Mouse (Mus musculus) neural tube, embryonic 11.5 days (tissue): ENCODE results near the gene Taf8. TPM values are rescaled to one million over a fixed set of nuclear protein-coding genes. Genes with fewer than 3 reads are reported as not detected.

Experiments used
- ATAC-seq: fragments of 200-750 bp; cut with Nextera tagmentation; 2 replicates; pipeline ENCODE4 v1.8.0; 2017; ENCODE audit warnings: moderate number of reproducible peaks, mild to moderate bottlenecking, moderate TSS enrichment, moderate library complexity; ENCODE audit not compliant: insufficient read depth, low FRiP score, low TSS enrichment
- DNase-seq: peaks from one replicate; pipeline ENCODE4 v3.0.0-alpha.2; 2015; ENCODE audit warnings: low spot score
- H3K27ac ChIP-seq: fragments of 300-500 bp; sonication (generic); 2 replicates; pipeline ENCODE4 v1.5.1; 2014; ENCODE audit warnings: low read depth, mild to moderate bottlenecking, low read length
- H3K27me3 ChIP-seq: fragments of 300-500 bp; sonication (generic); 2 replicates; pipeline ENCODE4 v1.6.1; 2014; ENCODE audit warnings: mild to moderate bottlenecking, low read length, mixed read lengths; ENCODE audit not compliant: control insufficient read depth, insufficient read depth
- H3K36me3 ChIP-seq: fragments of 300-500 bp; sonication (generic); 2 replicates; pipeline ENCODE4 v1.6.1; 2014; ENCODE audit warnings: mild to moderate bottlenecking, low read length, moderate library complexity, mixed read lengths; ENCODE audit not compliant: control insufficient read depth, insufficient read depth
- H3K4me1 ChIP-seq: fragments of 300-500 bp; sonication (generic); 2 replicates; pipeline ENCODE4 v1.6.1; 2014; ENCODE audit warnings: low read length, mixed read lengths; ENCODE audit not compliant: control insufficient read depth, insufficient read depth
- H3K4me2 ChIP-seq: fragments of 300-500 bp; sonication (generic); 2 replicates; pipeline ENCODE4 v1.6.1; 2014; ENCODE audit warnings: low read depth, mild to moderate bottlenecking, moderate library complexity
- H3K4me3 ChIP-seq: fragments of 300-500 bp; sonication (generic); 2 replicates; pipeline ENCODE4 v1.5.1; 2014; ENCODE audit warnings: low read depth, low read length
- H3K9ac ChIP-seq: fragments of 300-500 bp; sonication (generic); 2 replicates; pipeline ENCODE4 v1.6.1; 2014; ENCODE audit warnings: mild to moderate bottlenecking, low read length
- H3K9me3 ChIP-seq: fragments of 300-500 bp; sonication (generic); 2 replicates; pipeline ENCODE4 v1.6.1; 2016; ENCODE audit warnings: low read length; ENCODE audit not compliant: control insufficient read depth
- WGBS: fragments of 180-500 bp; shearing (Covaris S2); extraction: QIAGEN DNeasy Blood & Tissue Kit; methylation state at CpG from one replicate; pipeline ENCODE4 v1.1.7; 2014; 5-methylcytosine and 5-hydroxymethylcytosine counted together
- polyA plus RNA-seq: library from polyadenylated mRNA; unstranded; fragments of >200 nt; fragmentation: Nextera tagmentation; extraction: Ambion mirVana; gene quantifications from 2 replicates; pipeline ENCODE4 v1.2.1, GENCODE M21; 2014

Taf8 gene
- 25.3 and 27.5 TPM in 2 replicates for polyA plus RNA-seq

DNA sequence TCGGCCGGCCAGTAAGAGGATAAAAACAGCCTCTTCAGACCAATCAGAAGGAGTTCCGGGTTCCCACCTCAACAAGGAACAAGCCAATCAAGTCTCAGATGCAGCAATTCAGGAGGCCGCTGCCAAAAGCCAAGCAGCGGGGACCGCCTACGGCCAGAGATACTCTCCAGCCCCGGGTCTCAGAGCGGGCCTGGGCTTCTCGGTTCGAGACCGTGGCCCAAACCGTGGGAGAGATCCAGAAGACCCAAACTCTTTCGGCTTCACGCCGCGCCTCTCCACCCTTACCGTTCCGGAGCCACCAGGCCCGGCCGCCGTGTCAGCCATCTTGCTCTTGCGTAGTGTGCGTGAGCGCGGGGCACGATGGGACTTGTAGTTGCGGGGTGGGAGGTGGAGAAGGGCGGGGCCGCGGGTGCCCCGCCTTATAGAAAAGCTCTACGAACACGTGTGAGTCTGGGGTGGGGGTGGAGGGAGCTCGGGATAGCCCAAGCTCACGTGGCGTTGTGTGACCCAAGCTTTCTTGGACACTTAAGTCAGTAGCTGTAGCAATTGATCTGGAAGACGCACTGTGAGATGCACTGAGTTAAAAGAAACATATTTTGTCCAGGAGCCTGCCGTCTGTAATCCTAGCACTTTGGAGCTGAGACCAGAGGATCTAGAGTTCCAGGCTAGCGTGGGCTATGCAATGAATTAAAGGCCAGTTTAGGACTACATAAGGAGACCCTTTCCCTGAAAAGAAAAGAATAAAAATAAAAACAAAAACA lies at the start of gene Taf8:
TSS of gene Taf8 (minus strand) at position 347 of the 761 bp plus-strand sequence.
- H3K36me3 ChIP-seq, result peaks cover 2% of the 10 kb centered on the region; the same call in 1 of the 2 replicates
- H3K27me3 ChIP-seq, result no peaks in the 10 kb centered on the region
- peak; percentile 95 for ATAC-seq
- H3K9me3 ChIP-seq, result no peaks in the 10 kb centered on the region
- peak; percentile 95 for DNase-seq
- peak within 1 kb of the TSS; percentile 64 for H3K4me2 ChIP-seq
- peaks cover 7% of the 10 kb centered on the region for H3K4me1 ChIP-seq
- H3K27ac ChIP-seq, result no peak within 1 kb of the TSS; the same call in 1 of the 2 replicates
- WGBS, result 3% methylated on average over 40 of the region's 40 CpGs
- peak within 1 kb of the TSS; percentile 71 for H3K9ac ChIP-seq
- peak within 1 kb of the TSS; percentile 55 for H3K4me3 ChIP-seq

DNA sequence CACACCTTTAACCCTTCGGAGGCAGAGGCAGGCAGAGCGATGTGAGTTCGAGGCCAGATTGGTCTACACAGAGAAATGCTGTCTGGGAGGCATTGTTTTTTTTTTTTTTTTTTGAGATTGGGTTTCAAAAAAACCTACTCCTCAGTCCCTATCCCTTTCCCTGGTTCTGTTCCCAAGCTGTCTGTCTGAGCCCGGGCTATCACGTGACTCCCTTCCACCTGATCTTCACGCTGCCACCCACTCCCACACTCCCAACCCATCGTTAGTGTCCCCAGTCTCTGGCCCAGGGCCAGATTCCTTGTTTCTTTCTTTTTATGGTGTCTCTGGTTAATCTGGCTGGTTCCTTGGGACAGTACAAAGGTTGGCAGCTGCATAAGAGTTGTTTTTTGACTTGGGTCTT lies 49.0 kb upstream of the Taf8 start:
- DNase-seq (no peak), ATAC-seq (no peak)
- no peak overlapping the region for H3K4me2 ChIP-seq
- 86% methylated on average over 7 of the region's 7 CpGs for WGBS
- no peak overlapping the region for H3K4me3 ChIP-seq
- no peak overlapping the region for H3K9ac ChIP-seq
- no peak overlapping the region for H3K27ac ChIP-seq
- H3K27me3 ChIP-seq, result no peaks in the 10 kb centered on the region
- no peaks in the 10 kb centered on the region for H3K4me1 ChIP-seq
- H3K36me3 ChIP-seq, result no peaks in the 10 kb centered on the region
- H3K9me3 ChIP-seq, result no peaks in the 10 kb centered on the region

DNA sequence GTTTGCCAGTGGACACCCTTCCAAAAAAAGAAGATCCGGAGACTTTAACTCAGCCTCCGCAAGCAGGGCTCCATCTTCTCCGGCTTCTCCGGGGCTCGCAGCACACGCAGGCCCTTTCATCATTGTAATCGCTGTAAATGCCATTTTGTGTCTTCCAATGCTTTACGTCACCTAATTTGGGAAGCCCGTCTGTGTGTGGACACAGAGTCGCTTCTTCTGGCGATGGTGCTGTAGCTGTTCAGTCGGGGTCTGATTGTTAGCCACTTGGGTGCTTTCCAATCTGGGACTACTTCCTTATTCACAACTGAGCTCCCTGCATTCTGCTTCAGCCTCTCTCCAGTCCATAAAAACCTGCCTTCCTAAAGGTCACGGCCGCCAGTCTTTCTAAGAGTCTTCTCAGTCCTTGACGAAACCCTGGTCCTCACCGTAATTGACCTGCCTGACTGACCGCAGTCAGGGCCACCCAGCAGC lies 43.8 kb upstream of the Taf8 start:
- no peaks in the 10 kb centered on the region for H3K4me1 ChIP-seq
- WGBS, result 86% methylated on average over 17 of the region's 17 CpGs
- no peak overlapping the region for H3K27ac ChIP-seq
- ATAC-seq (no peak), DNase-seq (no peak)
- H3K27me3 ChIP-seq, result no peaks in the 10 kb centered on the region
- no peaks in the 10 kb centered on the region for H3K9me3 ChIP-seq
- no peak overlapping the region for H3K4me2 ChIP-seq
- no peaks in the 10 kb centered on the region for H3K36me3 ChIP-seq
- no peak overlapping the region for H3K9ac ChIP-seq
- H3K4me3 ChIP-seq, result no peak overlapping the region

DNA sequence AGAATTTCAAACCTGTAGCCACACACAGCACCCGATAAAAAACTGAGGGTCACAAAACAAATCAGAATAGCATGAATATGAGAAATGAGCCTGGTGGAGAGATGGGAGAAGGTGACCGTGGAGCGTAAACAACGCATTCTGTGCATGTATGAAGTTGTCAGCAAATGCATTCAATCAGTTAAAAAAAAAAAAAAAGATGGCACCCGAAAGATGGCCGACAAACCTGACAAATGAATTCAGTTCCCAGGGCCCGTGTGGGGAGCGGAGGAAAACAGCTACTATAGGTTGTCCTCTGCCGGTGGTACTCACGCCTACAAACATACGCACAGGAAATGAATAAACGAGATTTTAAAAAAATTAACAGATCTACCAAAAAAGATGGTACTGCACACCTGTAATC lies 43.1 kb upstream of the Taf8 start:
- WGBS, result 94% methylated on average over 12 of the region's 12 CpGs
- no peaks in the 10 kb centered on the region for H3K36me3 ChIP-seq
- H3K27ac ChIP-seq, result no peak overlapping the region
- DNase-seq (no peak), ATAC-seq (no peak)
- no peaks in the 10 kb centered on the region for H3K4me1 ChIP-seq
- H3K27me3 ChIP-seq, result no peaks in the 10 kb centered on the region
- no peaks in the 10 kb centered on the region for H3K9me3 ChIP-seq
- no peak overlapping the region for H3K4me2 ChIP-seq
- H3K4me3 ChIP-seq, result no peak overlapping the region
- no peak overlapping the region for H3K9ac ChIP-seq

DNA sequence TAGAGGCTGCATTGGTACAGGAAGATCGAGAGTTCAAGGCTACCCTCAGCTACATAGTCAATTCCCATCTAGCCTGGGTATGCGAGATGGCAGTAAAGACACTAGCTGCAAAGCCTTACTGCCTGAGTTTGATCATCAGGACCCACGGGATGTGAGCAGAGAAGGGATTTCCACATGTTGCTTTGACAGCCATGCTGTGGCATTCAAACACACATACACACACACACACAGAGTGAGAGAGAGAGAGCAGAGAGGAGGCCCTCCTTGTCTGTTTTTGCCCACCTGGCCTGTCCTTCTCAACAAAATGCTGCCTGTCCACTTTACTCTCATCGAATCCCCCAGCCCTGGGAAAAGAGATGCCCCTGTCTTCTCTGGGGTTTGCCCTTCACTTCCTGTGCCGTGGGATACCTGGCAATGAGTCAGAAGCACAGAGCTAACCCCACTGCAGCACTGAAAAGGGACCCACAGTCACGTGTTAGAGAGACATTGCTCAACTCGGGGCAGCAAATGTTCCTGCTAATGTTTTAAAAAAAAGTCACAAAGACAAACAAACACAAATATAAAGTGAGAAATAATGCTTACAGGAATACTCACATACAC lies 41.1 kb upstream of the Taf8 start:
- H3K9me3 ChIP-seq, result no peaks in the 10 kb centered on the region
- no peaks in the 10 kb centered on the region for H3K4me1 ChIP-seq
- no peaks in the 10 kb centered on the region for H3K27me3 ChIP-seq
- no peak overlapping the region for H3K4me3 ChIP-seq
- DNase-seq (no peak), ATAC-seq (no peak)
- no peak overlapping the region for H3K27ac ChIP-seq
- no peak overlapping the region for H3K4me2 ChIP-seq
- no peaks in the 10 kb centered on the region for H3K36me3 ChIP-seq
- H3K9ac ChIP-seq, result no peak overlapping the region; the same call in 1 of the 2 replicates
- 80% methylated on average over 7 of the region's 7 CpGs for WGBS

DNA sequence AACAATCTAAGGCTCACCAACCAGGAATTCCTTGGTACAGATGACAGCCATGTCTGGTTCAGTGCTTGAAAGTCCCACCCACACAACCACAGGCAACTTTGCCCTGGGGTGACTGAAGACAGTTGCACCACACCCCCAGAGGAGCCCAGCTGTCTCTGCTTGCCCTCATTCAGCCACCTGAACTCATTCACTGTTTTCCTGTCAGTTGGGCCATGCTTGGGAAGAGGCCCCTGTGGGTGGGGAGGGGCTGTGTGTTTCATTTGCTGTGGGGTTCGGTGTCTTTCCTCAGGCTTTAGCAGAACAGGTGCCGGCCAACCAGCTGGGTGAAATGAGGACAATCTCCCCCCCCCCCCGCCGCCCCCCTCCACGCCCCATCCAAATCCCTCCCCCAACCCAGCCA lies 40.0 kb upstream of the Taf8 start:
- ATAC-seq, result no peak
- 59% methylated on average over 4 of the region's 5 CpGs for WGBS

DNA sequence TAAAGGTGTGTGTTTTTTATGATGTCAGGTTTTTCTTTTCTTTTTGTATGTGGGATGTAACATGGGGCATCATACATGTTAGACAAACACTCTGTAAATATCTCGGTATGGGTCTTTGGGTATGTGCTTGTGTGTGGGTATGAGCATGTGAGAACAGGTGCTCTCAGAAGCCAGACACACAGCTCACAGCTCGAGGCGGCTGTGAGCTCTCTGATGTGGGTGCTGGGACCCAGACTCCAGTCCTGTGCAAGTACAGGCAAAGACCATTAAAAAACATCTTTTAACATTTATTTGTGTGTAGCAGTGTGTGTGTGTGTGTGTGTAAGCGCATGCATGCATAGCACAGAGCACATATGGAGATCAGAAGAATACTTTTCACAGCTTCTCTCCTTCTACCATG lies 37.0 kb upstream of the Taf8 start:
- Histone ChIP-seq H3K4me3 (no peak overlapping the region), H3K36me3 (no peaks in the 10 kb centered on the region), H3K4me1 (no peaks in the 10 kb centered on the region), H3K9me3 (no peaks in the 10 kb centered on the region), H3K9ac (no peak overlapping the region), H3K27me3 (no peaks in the 10 kb centered on the region), H3K4me2 (no peak overlapping the region), H3K27ac (no peak overlapping the region)
- 93% methylated on average over 4 of the region's 4 CpGs for WGBS
- DNase-seq (no peak), ATAC-seq (no peak)

More for the DNA sequence above, 40.0 kb upstream of the Taf8 start:
- H3K27me3 ChIP-seq, result no peaks in the 10 kb centered on the region
- H3K36me3 ChIP-seq, result no peaks in the 10 kb centered on the region
- H3K9me3 ChIP-seq, result no peaks in the 10 kb centered on the region
- H3K9ac ChIP-seq, result no peak overlapping the region
- no peak overlapping the region for H3K4me2 ChIP-seq
- no peak overlapping the region for H3K27ac ChIP-seq
- no peak for DNase-seq
- H3K4me3 ChIP-seq, result no peak overlapping the region
- no peaks in the 10 kb centered on the region for H3K4me1 ChIP-seq

DNA sequence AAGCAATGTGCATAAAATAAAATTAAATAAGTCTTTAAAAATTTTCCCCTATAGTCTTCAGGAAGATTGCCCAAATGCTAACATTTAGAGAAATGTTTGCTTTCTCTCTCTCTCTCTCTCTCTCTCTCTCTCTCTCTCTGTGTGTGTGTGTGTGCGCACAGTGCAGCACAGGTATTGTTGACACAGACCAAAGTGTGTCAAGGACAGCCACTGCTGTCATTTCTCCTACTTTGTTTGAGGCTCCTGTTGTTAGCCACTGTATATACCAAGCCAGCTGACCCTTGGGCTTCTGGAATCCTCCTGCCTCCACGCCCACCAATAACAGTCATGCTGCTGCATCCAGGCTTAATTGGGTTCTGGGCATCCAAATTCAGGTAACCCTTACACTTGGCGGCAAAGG lies 36.0 kb upstream of the Taf8 start:
- Histone ChIP-seq H3K4me1 (no peaks in the 10 kb centered on the region), H3K27ac (no peak overlapping the region), H3K9ac (no peak overlapping the region), H3K4me2 (no peak overlapping the region), H3K4me3 (no peak overlapping the region), H3K9me3 (no peaks in the 10 kb centered on the region), H3K36me3 (no peaks in the 10 kb centered on the region), H3K27me3 (no peaks in the 10 kb centered on the region)
- ATAC-seq (no peak), DNase-seq (no peak)
- 92% methylated on average over 3 of the region's 3 CpGs for WGBS

DNA sequence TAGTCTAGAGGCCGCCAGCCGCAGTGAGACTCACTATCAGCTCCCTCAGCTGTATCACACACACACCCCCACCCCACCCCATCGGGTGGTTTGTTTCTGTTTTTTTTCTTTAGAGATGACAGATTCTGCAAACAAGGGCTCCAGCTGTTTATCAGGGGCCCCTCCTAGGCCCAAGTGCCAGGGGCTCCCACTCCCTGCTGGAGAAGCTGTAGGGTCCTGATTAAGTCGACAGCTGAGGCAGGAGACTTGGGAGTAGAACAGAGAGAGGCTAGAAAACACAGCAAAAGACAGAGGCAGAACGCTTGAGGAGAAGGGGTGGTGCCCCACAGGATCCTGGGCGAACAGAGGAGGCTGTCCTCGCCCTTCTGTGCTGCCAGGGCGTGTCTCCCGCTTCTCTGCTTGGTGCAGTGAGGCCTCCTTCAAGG lies 33.7 kb upstream of the Taf8 start:
- ATAC-seq (no peak), DNase-seq (no peak)
- H3K9ac ChIP-seq, result no peak overlapping the region
- no peaks in the 10 kb centered on the region for H3K9me3 ChIP-seq
- 78% methylated on average over 9 of the region's 9 CpGs for WGBS
- 0 out of 2 replicates have a peak overlapping the region, but pooled peaks have one; percentile 8 for H3K27ac ChIP-seq
- no peaks in the 10 kb centered on the region for H3K27me3 ChIP-seq
- H3K4me2 ChIP-seq, result no peak overlapping the region
- H3K4me3 ChIP-seq, result no peak overlapping the region
- no peaks in the 10 kb centered on the region for H3K36me3 ChIP-seq
- H3K4me1 ChIP-seq, result no peaks in the 10 kb centered on the region
